Mouse (Mus musculus): ENCODE data around the gene Pgrmc2.

Gene Pgrmc2

GRCm38 (mm10) chr3:41082885-41083789, at the start of gene Pgrmc2:
TSS of gene Pgrmc2 (minus strand) at chr3:41083046.
- DNase-seq: peak; percentile 99 to 100

- DNase-seq: no peak
Measured at GRCm38 (mm10) chr3:41124000-41124294, 41.1 kb upstream of the Pgrmc2 start.

- no peak for DNase-seq
Measured at GRCm38 (mm10) chr3:41123190-41123999, 40.5 kb upstream of the Pgrmc2 start.

- DNase-seq: no peak
Measured at GRCm38 (mm10) chr3:41118173-41118572, 35.3 kb upstream of the Pgrmc2 start.

- DNase-seq: no peak
Measured at GRCm38 (mm10) chr3:41117447-41117846, 34.6 kb upstream of the Pgrmc2 start.

- DNase-seq: no peak
Measured at GRCm38 (mm10) chr3:41113186-41113585, 30.3 kb upstream of the Pgrmc2 start.

GRCm38 (mm10) chr3:41108306-41108785, 25.5 kb upstream of the Pgrmc2 start:
- DNase-seq: peak; percentile 47 to 51

GRCm38 (mm10) chr3:41107600-41108305, 24.9 kb upstream of the Pgrmc2 start:
- no peak for DNase-seq

GRCm38 (mm10) chr3:41101905-41102304, 19.1 kb upstream of the Pgrmc2 start:
- DNase-seq: no peak

GRCm38 (mm10) chr3:41100157-41100556, 17.3 kb upstream of the Pgrmc2 start:
- DNase-seq: no peak

- no peak for DNase-seq
Measured at GRCm38 (mm10) chr3:41099672-41100071, 16.8 kb upstream of the Pgrmc2 start.

- DNase-seq: no peak
Measured at GRCm38 (mm10) chr3:41093210-41093609, 10.4 kb upstream of the Pgrmc2 start.

GRCm38 (mm10) chr3:41092311-41092710, 9.5 kb upstream of the Pgrmc2 start:
- no peak for DNase-seq

- DNase-seq: no peak
Measured at GRCm38 (mm10) chr3:41090839-41091238, 8.0 kb upstream of the Pgrmc2 start.

- no peak for DNase-seq
Measured at GRCm38 (mm10) chr3:41087071-41087470, 4.2 kb upstream of the Pgrmc2 start.

GRCm38 (mm10) chr3:41084421-41084820, 1.6 kb upstream of the Pgrmc2 start:
- DNase-seq: no peak

- no peak for DNase-seq
Measured at GRCm38 (mm10) chr3:41083790-41084112, 905 bp upstream of the Pgrmc2 start.

- no peak for DNase-seq
Measured at GRCm38 (mm10) chr3:41082520-41082884, 344 bp downstream of the Pgrmc2 start.

- peak in 1 of 2 experiments; percentile 22 for DNase-seq
Measured at GRCm38 (mm10) chr3:41081474-41082301, 1.2 kb downstream of the Pgrmc2 start.

- DNase-seq: peak in 1 of 2 experiments; percentile 25
Measured at GRCm38 (mm10) chr3:41080724-41081123, 2.1 kb downstream of the Pgrmc2 start.

GRCm38 (mm10) chr3:41078673-41079072, 4.2 kb downstream of the Pgrmc2 start:
- no peak for DNase-seq

- DNase-seq: no peak
Measured at GRCm38 (mm10) chr3:41075376-41075775, 7.5 kb downstream of the Pgrmc2 start.

Data from lung, postnatal 4 days (tissue).